Mouse (Mus musculus) midbrain, embryonic 14.5 days (tissue): ENCODE measurements around the gene Rwdd2a. TPM values are rescaled to one million over a fixed set of nuclear protein-coding genes. Genes with fewer than 3 reads are reported as not detected.

Experiments used
- ATAC-seq: fragments of 200-750 bp; cut with Nextera tagmentation; 2 replicates; pipeline ENCODE4 v1.8.0; 2017; ENCODE audit warnings: moderate number of reproducible peaks, moderate library complexity; ENCODE audit not compliant: low FRiP score, low TSS enrichment
- DNase-seq: peaks from one replicate; pipeline ENCODE4 v3.0.0-alpha.2; 2015
- H3K27ac ChIP-seq: fragments of 300-500 bp; sonication (generic); replicated peaks from 2 replicates; pipeline ENCODE4 v1.5.1; 2014; ENCODE audit warnings: mild to moderate bottlenecking, low read depth, low read length, moderate library complexity
- H3K27me3 ChIP-seq: fragments of 300-500 bp; sonication (generic); 2 replicates; pipeline ENCODE4 v1.6.1; 2014; ENCODE audit warnings: low read length, control low read depth, mixed read lengths; ENCODE audit not compliant: control insufficient read depth, insufficient read depth
- H3K36me3 ChIP-seq: fragments of 300-500 bp; sonication (generic); 2 replicates; pipeline ENCODE4 v1.6.1; 2014; ENCODE audit warnings: low read length, control low read depth; ENCODE audit not compliant: control insufficient read depth, insufficient read depth
- H3K4me1 ChIP-seq: fragments of 300-500 bp; sonication (generic); 2 replicates; pipeline ENCODE4 v1.6.1; 2014; ENCODE audit warnings: mild to moderate bottlenecking, antibody characterized with exemption, low read length, control low read depth; ENCODE audit not compliant: control insufficient read depth, insufficient read depth
- H3K4me2 ChIP-seq: fragments of 300-500 bp; sonication (generic); 2 replicates; pipeline ENCODE4 v1.6.1; 2014; ENCODE audit warnings: mild to moderate bottlenecking, low read length, moderate library complexity
- H3K4me3 ChIP-seq: fragments of 300-500 bp; sonication (generic); replicated peaks from 2 replicates; pipeline ENCODE4 v1.5.1; 2014; ENCODE audit warnings: low read depth, low read length
- H3K9ac ChIP-seq: fragments of 300-500 bp; sonication (generic); replicated peaks from 2 replicates; pipeline ENCODE4 v1.6.1; 2014; ENCODE audit warnings: mild to moderate bottlenecking, low read length, moderate library complexity
- H3K9me3 ChIP-seq: fragments of 300-500 bp; sonication (generic); 2 replicates; pipeline ENCODE4 v1.6.1; 2016; ENCODE audit warnings: low read length, control low read depth, mixed read lengths; ENCODE audit not compliant: control insufficient read depth
- WGBS: fragments of 180-500 bp; shearing (Covaris S2); extraction: QIAGEN DNeasy Blood & Tissue Kit; methylation state at CpG from one replicate; pipeline ENCODE4 v1.1.7; 2014; 5-methylcytosine and 5-hydroxymethylcytosine counted together
- polyA plus RNA-seq: library from polyadenylated mRNA; unstranded; fragments of >200 nt; fragmentation: Nextera tagmentation; extraction: Ambion mirVana; gene quantifications from 2 replicates; pipeline ENCODE4 v1.2.1, GENCODE M21; 2014

Gene Rwdd2a
- polyA plus RNA-seq, 1 experiment from 2014 or later: 12.6 TPM

DNA sequence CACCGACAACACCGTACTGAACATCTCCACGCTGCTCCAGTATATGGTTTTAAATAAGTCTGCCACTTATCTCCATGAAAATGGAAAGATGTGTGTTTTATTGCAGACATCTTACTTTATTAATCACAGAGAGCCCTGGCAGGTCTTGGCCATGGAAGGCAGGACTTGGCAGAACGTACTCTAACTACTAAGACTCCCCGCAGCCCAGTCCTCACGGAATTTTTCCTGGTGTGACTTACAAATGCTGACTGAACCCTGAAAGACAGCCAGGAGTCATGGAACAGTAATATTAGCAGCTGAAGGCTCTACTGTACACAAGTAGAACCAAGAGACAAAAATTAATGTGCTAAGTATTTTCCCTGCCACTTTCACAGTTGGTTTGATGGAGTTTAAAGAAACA is 34.0 kb downstream of the Rwdd2a start:
- Histone ChIP-seq H3K4me2 (no peak overlapping the region), H3K4me1 (no peaks in the 10 kb centered on the region)

DNA sequence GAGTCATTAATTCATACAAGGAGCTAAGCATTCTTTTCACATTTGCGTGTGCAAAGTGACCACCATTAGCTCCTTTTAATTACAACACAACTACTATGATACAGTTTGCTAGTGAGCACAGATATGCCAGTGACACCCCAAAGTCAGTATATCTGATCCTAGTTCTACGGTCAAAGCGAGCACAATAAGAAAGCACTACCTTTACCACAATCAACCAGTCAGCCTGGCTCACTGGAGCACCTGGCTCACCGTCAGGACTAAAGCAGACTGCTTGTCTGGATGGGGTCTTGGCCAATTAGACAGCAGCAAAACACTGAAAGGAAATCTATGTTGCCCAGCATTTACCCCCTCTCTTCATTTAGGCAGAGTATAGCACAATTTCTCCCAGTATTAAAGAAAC is 40.3 kb downstream of the Rwdd2a start:
- peaks cover 5% of the 10 kb centered on the region; the same call in 1 of the 2 replicates for H3K36me3 ChIP-seq
- no peak overlapping the region for H3K27ac ChIP-seq
- no peaks in the 10 kb centered on the region for H3K4me1 ChIP-seq
- H3K9me3 ChIP-seq: no peaks in the 10 kb centered on the region
- no peak overlapping the region for H3K4me3 ChIP-seq
- no peaks in the 10 kb centered on the region for H3K27me3 ChIP-seq
- H3K9ac ChIP-seq: no peak overlapping the region
- WGBS: 92% methylated on average over 4 of the region's 4 CpGs
- DNase-seq (no peak), ATAC-seq (no peak)
- no peak overlapping the region for H3K4me2 ChIP-seq

More for the DNA sequence above, 34.0 kb downstream of the Rwdd2a start:
- H3K9me3 ChIP-seq: no peaks in the 10 kb centered on the region
- H3K27me3 ChIP-seq: no peaks in the 10 kb centered on the region
- no peak for DNase-seq
- H3K36me3 ChIP-seq: 0 out of 2 replicates have a peak, but pooled peaks cover 1% of the 10 kb centered on the region
- no peak overlapping the region for H3K9ac ChIP-seq
- H3K27ac ChIP-seq: no peak overlapping the region
- ATAC-seq: no peak
- 92% methylated on average over 6 of the region's 6 CpGs for WGBS
- no peak overlapping the region for H3K4me3 ChIP-seq

DNA sequence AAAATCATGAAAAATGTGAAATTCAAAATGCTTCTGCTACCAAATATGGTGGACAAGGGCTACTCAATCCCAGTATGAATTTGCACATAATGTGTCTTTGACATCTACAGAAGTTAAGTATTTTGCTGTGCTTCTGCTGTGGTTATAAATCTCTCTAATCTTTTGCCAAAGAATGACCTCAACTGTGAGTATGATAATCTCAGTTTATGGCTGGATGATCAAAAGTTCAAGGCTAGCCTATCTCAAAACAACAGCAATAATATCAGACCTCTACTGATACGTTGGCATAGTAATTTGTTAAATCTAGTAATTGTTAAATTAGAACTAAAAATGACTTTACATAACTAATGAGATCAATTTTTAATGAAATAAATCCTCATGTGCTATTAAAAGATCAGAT is 44.0 kb downstream of the Rwdd2a start:
- no peaks in the 10 kb centered on the region for H3K4me1 ChIP-seq
- 86% methylated on average over 1 of the region's 1 CpGs for WGBS
- no peak overlapping the region for H3K9ac ChIP-seq
- no peak overlapping the region for H3K4me3 ChIP-seq
- no peak for DNase-seq
- no peak overlapping the region for H3K27ac ChIP-seq
- no peaks in the 10 kb centered on the region for H3K27me3 ChIP-seq
- ATAC-seq: no peak
- H3K4me2 ChIP-seq: no peak overlapping the region
- H3K9me3 ChIP-seq: no peaks in the 10 kb centered on the region
- H3K36me3 ChIP-seq: peaks cover 3% of the 10 kb centered on the region; the same call in 1 of the 2 replicates

DNA sequence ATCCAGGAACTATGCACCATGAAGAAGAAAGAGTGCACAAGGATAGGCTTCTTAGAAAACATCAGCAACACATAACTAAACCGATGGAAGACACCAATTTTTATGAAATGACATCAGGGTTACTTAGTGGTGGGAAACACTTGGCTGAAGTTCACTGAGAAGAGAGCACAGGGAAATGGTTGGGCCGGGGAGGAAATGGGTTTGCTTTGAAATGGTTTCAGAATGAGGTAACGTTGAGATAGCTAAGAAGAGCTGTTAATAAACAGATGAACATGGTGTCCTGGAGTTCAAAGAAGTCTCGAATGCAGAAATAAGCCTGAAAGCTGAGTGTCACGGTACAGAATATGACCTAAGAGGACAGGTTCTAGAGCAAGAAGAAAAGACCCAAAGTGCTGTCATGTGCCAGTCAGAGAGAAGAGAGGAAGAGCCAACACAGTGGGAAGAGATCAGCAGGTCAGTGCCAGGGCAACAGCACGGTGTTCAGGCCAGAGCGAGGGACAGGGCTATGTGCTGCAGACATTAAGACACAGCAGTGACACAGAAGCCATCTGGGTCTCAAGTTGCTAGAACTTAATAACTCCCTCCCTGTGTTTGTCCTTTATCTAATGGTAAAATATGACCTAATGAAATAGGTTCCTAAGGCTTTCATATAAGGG is 46.2 kb downstream of the Rwdd2a start:
- no peak for ATAC-seq
- Histone ChIP-seq H3K4me2 (no peak overlapping the region), H3K36me3 (no peaks in the 10 kb centered on the region), H3K9ac (no peak overlapping the region), H3K9me3 (no peaks in the 10 kb centered on the region), H3K4me3 (no peak overlapping the region), H3K4me1 (no peaks in the 10 kb centered on the region), H3K27ac (no peak overlapping the region), H3K27me3 (no peaks in the 10 kb centered on the region)
- DNase-seq: no peak
- WGBS: 87% methylated on average over 7 of the region's 7 CpGs

DNA sequence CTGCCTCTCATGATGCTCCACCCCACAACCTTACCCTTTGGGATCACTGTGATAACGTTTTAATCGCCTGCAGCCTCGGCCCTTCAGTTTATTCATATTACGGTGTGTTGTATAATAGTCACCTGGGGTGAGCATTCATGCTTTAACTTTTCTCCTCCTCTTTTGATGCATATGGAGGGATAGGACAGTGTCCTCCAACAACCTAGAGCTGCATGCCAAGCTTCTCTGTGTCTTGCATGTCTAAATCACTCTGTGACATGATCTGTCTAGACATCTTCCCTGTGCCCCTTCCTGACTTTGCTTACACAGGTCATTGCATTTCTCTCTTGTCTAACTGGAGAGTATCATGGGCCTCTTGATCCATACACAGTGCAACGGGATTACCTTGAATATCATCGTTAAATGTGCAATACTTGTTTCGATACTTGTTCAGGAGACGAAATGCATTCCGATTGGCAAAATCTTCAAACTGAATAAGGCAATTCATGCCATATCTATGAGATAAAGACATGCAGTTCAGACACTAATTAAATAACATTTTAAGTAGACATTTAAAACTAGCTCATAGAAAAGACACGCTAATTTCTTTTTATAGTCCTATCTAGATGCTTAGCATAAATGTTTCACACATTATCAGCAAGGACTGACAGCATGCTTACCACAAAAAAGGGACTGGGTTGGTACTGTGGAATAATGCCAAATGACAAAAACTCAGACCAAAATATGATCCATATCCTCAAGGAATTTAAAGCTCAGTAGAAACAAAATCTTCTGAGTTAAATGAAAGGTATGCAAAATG is 47.7 kb downstream of the Rwdd2a start:
- no peak overlapping the region for H3K9ac ChIP-seq
- no peaks in the 10 kb centered on the region for H3K27me3 ChIP-seq
- no peak overlapping the region for H3K27ac ChIP-seq
- no peak overlapping the region for H3K4me2 ChIP-seq
- H3K36me3 ChIP-seq: no peaks in the 10 kb centered on the region
- ATAC-seq (no peak), DNase-seq (no peak)
- H3K4me3 ChIP-seq: no peak overlapping the region
- H3K9me3 ChIP-seq: no peaks in the 10 kb centered on the region
- no peaks in the 10 kb centered on the region for H3K4me1 ChIP-seq
- whole genome bisulfite sequencing: 62% methylated on average over 10 of the region's 10 CpGs

DNA sequence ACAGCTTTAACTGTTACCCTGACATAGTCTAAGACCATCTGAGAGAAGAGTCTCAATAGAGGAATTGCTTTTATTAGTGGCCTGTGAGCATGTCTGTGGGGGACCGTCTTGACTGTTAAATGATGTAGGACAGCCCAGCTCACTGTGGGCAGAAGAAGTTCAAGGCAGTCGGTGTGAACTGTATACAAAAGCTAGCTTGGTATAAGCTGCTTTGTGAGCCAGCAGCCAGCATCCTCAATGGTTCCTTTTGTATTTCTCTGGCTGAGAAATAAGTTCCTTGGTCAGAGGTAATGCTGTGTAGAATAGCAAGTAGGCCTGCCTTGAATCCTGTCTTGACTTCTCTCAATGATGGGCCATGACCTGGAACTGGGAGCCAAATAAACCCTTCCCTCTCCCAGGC is 50.3 kb downstream of the Rwdd2a start:
- Histone ChIP-seq H3K4me2 (no peak overlapping the region), H3K27me3 (no peaks in the 10 kb centered on the region), H3K4me3 (no peak overlapping the region), H3K27ac (no peak overlapping the region), H3K9ac (no peak overlapping the region), H3K9me3 (no peaks in the 10 kb centered on the region), H3K36me3 (no peaks in the 10 kb centered on the region), H3K4me1 (no peaks in the 10 kb centered on the region)
- WGBS: 23% methylated on average over 2 of the region's 2 CpGs
- peak; percentile 11 for DNase-seq
- ATAC-seq: no peak

DNA sequence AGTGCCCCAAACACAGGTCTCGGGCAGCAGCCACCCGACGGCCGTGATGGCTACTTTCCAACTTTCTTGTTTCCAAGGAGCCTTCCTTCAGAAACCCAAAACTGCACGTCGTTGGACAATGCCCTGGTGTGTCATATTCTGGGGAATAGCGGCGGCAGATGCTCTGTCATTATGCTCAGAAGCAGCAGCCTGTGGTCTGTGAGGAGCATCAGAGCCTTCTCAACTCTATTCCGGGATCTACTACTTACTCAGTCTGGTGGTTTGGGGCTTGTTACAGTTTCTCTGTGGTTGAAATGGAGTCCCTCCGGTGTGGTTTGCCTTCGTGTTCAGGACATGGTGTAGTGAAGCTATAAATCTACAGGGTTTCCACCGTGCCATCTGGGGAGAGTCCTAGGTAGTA is 52.2 kb downstream of the Rwdd2a start:
- no peak for ATAC-seq
- H3K27me3 ChIP-seq: no peaks in the 10 kb centered on the region
- no peak for DNase-seq
- no peaks in the 10 kb centered on the region for H3K4me1 ChIP-seq
- H3K36me3 ChIP-seq: no peaks in the 10 kb centered on the region
- H3K27ac ChIP-seq: no peak overlapping the region
- 80% methylated on average over 12 of the region's 12 CpGs for WGBS
- H3K4me3 ChIP-seq: no peak overlapping the region
- no peak overlapping the region for H3K9ac ChIP-seq
- H3K4me2 ChIP-seq: no peak overlapping the region
- H3K9me3 ChIP-seq: no peaks in the 10 kb centered on the region
